Mouse (Mus musculus) CD8-positive naive resting alpha-beta T cell, adult 2 months (primary cell): ENCODE measurements around the gene Spc25.

Experiments
- DNase-seq, 2 experiments: peaks; one replicate each; pipeline ENCODE4 v3.0.0; 2022; ENCODE audit warnings: low read depth in 2 of 2, low spot score in 2 of 2

Spc25 gene

DNA sequence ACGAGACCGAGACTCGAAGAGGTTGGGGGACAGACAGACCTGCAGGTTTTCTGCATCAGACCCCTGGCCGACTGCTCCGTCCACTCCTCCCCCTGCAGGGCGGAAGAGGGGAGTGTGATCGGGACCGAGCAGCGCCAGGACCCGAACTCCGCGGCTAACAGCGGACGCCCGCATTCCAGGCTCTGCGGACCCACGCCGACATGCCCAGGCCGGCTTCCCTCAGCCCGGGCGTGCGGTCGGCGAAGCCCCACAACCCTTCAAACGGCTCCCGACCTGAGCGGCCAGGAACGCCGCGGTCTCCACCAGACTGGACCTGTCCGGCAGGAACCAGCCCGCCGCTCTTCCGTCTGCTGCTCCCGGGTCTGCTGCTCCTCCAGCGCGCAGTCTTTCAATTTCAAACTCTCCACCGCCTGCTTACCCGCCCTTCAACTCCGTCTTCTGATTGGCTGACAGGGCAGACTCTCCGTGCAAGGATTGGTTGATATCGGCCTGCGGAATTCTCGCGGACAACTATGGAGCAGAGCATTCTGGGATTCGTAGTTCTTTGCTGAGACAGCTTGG lies at the start of gene Spc25:
Gene Spc25 (minus strand): TSS at position 404 of the 561 bp plus-strand sequence.
- DNase-seq: peak; percentile 84 to 88

DNA sequence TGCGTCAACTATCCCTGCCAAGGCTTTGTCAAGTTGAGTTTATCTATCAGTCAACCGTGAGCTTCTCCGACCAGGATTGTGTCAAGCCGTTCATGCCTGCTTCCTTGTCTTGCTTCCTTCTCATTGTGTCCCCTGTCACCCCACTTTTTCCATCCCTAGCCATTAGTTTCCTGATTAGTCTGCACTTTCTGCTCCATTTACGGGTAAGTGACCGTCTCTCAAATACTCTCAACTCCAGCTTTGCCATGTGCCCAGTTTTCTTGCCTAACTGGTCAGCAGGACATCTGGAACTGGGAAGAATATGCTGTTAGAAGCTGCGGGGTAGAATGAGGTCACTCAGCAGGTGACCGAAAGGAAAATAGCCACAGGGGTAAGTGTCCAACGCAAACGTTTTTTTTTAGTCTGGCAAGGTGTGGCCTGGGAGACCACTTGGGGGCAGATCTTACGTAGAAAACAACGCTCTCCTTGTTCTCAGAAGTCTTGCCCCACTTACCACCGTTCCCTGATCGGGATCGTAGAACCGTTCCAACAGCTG lies 42.3 kb upstream of the Spc25 start:
- no peak for DNase-seq

- no peak for DNase-seq
These were observed 41.1 kb upstream of the Spc25 start for GRCm38 (mm10) chr2:69247081-69247480.

DNA sequence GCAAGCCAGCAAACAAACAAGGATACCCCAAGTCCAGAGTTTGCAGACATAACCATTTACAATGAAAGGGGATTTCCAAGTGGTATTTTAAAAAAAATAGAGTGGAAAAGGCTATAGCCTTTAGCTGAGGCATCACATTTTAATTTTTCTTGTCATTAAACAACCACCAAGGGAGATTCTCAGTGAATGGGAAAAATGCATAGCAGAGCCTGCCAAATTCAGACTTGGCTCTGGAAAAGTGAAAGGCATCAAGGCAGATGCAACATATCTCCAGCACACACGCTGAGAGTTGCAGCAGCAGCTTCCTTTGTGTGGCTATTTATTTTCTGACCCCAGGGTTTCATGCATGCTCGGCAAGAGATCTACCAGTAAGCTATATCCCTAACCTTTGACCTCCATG lies 38.9 kb upstream of the Spc25 start:
- DNase-seq: no peak

DNA sequence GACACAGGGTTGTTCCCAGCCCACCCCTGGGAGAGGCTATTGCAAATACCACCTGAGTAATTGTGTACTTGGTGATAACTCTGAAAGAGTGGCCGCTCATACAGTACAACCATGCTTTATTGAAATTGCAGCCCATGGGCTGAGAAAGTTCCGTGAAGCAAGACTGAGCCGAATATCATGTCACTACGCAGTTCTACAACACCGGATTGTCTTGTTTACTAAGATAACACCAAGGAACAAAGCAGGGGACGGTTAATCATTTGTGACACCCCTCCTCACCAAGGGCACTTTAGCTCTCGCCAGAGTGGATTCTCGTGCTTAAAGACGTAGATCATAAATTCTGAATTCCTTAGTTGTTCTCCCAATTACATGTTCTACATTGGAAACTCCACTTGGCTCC lies 33.3 kb upstream of the Spc25 start:
- no peak for DNase-seq

GRCm38 (mm10) chr2:69234976-69235678 lies 29.1 kb upstream of the Spc25 start:
- DNase-seq: no peak

DNA sequence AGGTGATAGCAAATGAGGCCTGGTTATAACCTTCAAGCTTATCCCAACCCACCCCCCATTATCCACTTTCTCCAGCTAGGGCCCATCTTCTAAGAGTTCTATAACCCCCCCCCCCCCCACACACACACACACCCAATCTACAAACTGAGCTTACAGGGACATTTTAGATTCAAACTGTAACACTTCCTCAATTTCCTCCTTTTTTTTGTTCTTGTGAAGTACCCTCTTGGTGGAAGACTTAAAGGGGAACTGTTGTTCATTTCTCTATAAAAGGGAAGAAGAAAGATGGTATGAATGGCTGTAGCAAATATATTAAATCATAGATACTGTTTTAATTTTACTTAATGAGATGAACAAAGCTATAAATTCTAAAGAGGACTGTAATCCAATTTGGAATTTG lies 26.1 kb upstream of the Spc25 start:
- DNase-seq: no peak

GRCm38 (mm10) chr2:69230137-69230536 lies 24.1 kb upstream of the Spc25 start:
- no peak for DNase-seq

GRCm38 (mm10) chr2:69228635-69229034 lies 22.6 kb upstream of the Spc25 start:
- no peak for DNase-seq

- no peak for DNase-seq
These were observed 20.9 kb upstream of the Spc25 start for GRCm38 (mm10) chr2:69226876-69227275.

DNA sequence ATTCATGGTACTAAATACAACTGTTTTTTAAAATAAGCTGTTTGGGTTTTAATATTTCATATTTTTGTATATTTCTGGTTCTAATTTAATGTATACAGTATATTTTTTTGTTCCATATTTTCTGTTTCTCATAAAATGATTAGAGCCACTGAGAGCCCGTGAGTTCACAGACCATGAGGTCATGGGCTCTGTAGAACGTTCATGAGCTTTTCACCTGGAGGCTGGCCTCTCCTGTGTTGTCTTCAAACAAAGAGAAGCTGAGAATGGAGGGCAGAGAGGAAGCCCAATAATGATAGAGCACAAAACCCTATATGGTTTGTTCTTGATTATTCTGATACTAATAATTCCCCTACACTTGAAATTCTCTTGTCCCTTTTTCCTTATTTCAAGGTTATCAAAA lies 18.7 kb upstream of the Spc25 start:
- DNase-seq: no peak

GRCm38 (mm10) chr2:69222815-69223214 lies 16.8 kb upstream of the Spc25 start:
- DNase-seq: no peak

DNA sequence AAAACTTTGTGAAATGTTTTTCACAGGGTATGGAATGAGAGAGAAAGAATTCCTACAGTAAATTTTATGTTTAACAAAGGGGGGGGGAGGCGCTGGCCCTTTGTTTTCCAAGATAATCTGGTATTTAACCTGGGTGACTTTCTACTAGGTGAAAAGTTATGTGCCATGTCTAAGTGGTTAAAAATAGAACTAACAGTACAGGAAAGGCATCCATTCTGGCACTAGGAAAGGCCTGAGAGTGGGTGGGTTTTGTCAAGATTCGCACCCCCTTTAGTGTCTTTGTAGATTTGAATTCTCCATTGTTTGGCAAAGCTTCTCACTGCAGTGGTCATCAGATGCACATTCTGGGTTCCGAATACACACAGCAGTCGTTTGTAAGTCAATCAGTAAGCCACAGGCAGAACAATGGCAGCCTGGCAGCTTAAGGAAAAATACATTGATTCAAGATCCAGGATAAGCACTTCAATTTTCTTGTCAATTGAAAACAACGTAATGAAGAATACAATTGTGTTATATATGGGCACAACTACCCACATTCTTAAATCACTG lies 15.9 kb upstream of the Spc25 start:
- DNase-seq: no peak

GRCm38 (mm10) chr2:69215242-69215641 lies 9.2 kb upstream of the Spc25 start:
- DNase-seq: no peak

- DNase-seq: no peak
These were observed 6.7 kb upstream of the Spc25 start for GRCm38 (mm10) chr2:69212652-69213051.

DNA sequence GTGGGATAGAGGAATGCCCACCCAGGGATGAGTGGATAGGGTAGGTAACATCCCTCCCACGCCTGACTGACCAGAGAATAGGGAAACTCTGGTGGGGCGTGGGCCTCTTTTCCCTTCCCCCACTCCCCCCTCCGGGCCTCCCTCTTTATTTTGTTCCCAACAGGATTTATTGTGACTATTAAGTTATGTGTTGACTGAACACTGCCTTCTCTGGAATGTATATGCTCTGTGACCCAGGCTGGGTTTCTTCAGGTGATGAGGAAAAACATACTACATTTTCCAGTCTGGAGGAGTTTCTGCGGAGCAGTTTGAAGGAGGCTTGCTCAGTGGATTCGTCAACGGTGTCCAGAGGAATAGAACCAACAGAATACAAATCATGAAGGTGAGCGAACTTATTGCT lies 4.8 kb upstream of the Spc25 start, which contains the start of gene G6pc2:
Gene G6pc2 (plus strand): TSS at position 301 of the 400 bp plus-strand sequence.
- DNase-seq: no peak

- no peak for DNase-seq
These were observed 3.7 kb upstream of the Spc25 start for GRCm38 (mm10) chr2:69209684-69210083.

GRCm38 (mm10) chr2:69206523-69206922 lies 529 bp upstream of the Spc25 start:
- DNase-seq: no peak

DNA sequence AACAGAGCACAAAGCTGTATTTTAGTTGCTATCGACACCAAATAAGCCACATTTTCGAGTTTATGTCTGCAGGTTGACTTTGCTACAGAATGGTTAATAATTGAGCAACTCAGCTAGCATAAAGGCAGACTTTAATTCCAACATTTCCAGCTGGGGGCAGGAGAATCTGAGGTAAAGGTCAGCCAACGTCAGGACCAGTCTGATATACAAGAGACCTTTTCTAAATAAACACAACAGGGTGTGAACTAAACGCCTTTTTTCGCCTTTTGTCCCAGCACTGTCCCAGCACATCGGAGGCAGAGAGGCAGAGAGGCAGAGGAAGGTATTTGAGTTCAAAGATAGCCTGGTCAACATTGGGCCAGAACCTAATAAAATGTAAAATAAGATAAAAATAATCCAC lies 809 bp downstream of the Spc25 start:
- no peak for DNase-seq

GRCm38 (mm10) chr2:69193555-69193954 lies 12.4 kb downstream of the Spc25 start:
- DNase-seq: no peak

DNA sequence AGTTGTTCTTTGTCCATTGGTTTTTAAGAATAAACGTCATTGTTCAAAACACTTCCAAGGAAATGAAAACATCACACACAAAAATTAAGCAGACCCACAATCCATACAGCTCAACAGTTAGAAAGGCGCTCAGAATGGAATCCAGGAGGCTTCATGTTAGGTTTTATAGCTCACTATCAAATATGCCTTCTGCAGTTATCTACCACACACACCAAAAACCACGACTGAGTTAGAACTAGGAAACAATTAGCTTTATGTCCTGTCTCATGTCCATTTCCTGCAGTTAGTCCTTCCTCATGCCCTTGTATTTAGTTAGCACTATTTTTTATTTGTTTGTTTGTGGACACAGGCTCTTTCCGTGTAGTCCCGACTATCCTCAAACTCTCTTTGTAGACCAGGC lies 14.9 kb downstream of the Spc25 start:
- no peak for DNase-seq

DNA sequence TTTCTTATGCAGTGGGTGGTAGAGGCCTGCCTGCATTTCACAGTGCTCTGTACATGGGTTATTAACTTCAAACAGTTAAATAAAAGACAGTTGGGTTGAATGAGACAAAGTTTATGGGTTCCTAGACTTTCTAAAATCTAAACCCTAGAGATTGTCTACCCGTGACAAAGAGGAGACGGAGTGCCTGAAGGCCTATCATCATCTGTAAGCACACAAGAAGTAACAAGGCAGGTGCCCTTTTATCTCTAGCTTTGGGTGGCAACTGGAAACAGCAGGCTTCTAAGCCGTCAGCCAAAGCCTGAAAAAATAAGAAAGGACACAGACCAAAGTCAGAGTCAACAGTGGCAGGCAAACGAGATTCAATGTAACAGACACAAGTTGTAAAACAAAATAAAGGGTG lies 16.8 kb downstream of the Spc25 start:
- no peak for DNase-seq
